Mouse (Mus musculus) heart, postnatal 0 days (tissue): Measurements from ENCODE around the gene Rufy1.

Experiments used
- CTCF ChIP-seq: IDR thresholded peaks from 2 replicates; pipeline ENCODE4 v1.5.1; 2016; ENCODE audit warnings: antibody characterized with exemption, control low read depth, low read depth
- EP300 ChIP-seq: IDR thresholded peaks from 2 replicates; pipeline ENCODE4 v1.6.1; 2016; ENCODE audit warnings: antibody characterized with exemption, low read depth

DNA sequence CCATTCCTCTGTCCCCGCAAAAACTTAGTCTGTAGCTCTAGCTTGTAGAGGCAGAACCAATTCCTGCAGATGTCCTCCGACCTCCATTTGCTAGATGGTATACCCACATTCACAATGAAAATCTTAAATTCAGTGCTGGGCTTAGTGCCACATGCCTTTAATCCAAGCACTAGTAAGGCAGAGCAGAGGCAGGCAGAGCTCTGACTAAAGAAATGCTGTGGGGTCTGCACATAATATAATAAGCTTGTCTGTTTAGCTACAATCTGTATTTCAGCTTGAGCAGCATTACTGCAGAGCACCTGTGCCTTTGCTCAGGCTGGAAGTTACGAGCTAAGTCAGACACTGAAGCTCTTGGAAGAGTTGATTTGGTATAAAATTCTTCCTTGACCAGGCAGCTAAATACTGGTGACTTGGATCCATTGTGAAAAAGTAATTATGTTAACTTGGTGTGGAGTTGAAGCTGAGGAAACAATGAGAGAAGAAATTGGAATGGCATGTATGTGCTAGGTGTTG lies 43.7 kb downstream of the Rufy1 start:
- TF ChIP-seq CTCF (no peak), EP300 (no peak)
